Mouse (Mus musculus) cerebellum, adult 9-10 months (tissue): Measurements from ENCODE around the gene Ppp6r1.

Experiments used
- DNase-seq: peaks from one replicate; pipeline ENCODE4 v3.0.0; 2022

The Ppp6r1 gene

DNA sequence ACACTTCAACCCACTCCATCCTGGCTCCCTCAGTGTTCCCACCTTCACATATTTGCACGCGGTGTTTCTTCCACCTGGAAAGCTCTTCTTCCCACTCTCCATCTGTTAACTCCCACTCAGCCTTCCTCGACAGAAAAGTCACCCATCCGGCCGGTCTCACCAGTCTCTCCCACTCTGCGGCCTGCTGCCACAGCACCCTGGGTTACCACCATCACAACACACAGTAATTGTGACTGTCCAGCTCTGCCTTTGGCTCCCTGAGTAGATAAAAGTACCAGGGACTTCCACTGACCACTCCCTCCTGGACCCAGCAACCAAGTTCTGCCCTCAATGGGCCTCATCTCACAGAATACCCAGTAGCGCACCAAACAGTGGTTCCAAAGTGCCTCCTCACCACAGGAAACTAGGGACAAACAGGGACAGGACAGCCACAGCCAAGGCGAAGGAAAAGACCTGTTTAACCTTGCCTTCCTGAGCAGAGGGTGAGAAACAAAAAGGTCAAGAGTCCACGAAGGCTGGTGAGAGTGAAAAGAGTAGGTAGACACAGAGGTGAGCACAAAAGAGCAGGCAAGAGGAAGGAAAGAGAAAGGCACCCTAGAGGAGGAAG is 1.2 kb downstream of the Ppp6r1 start:
- peak; percentile 38 for DNase-seq

DNA sequence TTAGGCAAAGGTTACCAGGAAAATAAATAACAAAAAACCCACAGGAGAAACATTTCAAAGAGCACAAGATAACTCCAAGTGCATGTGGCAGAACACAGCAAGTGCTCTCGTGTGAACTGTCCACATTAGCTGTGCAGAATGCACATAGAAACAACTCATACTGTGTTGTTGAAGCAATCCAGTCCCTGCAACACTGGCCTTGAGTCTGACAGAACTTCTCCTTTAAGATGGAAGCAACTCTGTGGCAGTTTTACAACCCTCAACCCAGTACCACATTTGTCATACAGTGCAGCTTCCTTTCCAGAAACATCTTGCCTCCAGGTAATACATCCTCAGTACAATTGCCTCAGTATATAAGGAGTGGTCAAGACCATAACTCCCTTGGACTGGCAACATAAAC is 2.0 kb downstream of the Ppp6r1 start:
- DNase-seq = no peak

DNA sequence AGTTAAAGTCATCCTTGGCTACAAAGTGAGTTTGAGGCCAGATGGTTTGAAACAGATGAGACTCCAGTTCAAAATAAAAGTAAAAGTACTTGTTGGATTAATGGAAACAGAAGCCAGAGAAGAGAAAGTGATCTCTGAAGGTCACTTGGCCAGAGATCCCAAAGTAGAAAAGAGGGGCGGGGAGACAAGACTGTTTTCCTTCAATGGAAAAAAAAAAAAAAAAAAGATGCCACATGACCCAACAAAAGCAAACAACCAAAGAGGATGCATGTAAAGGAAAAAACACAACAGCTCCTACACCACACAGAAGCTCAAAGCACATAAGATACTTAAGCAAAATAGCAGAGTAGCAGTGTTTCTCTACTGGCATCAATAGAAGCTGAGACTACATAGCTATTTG is 2.9 kb downstream of the Ppp6r1 start:
- no peak for DNase-seq

DNA sequence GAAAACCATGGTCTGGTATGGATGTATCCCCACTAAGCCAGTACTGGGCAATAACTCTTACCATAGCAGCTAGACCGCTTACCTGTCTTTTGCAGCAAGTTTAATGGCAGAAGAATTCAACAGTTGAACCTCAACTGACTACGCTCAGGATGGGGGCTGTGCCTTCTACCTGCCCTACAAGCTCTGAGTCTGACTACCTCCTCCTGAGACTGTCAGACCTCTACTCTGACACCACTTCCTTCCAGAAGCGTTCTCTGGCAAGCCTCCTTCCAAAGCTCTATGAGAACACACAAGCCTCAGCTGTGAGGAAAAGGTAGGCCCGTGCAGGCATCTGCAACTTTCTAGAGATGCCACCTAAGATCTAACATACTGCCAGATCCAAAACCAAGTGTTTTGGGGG is 3.4 kb downstream of the Ppp6r1 start:
- no peak for DNase-seq

DNA sequence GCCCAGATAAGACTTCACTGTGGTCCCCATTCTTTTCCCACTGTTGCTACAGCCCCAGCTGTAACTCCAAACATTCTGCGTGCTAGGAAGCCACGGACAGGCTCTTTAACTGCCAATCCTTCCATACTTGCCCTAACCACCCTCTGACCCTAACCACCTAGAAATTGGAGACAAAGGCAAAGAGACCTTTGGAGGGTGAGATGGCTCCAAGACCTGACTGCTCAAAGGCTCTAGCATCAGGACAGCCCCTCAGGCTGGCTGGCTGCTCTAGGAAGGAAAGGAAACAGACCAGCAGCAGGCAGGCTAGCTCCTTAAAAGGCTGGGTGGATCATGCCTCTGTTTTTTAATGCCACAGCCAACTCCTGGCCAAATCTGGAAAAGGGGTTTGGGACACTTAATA is 4.6 kb downstream of the Ppp6r1 start:
- no peak for DNase-seq

DNA sequence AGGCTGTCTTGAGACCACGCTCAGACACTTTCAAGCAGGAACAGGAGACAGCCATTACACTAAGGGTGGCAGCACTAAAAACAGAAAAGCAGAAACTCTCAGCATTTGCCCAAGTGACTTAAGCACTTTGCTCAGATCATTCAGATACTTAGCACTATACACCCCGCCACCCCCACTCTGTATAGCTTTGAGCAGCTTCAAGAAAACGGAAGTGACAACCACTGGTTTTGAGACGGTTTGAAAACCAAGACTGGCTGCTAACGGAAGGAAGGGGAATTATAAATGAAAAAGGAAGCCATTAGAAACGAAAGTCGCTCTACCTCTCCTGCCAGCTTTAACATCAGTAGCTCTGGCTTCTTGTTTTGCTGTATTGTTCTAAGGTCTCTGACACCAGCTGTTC is 5.0 kb downstream of the Ppp6r1 start:
- DNase-seq = no peak

DNA sequence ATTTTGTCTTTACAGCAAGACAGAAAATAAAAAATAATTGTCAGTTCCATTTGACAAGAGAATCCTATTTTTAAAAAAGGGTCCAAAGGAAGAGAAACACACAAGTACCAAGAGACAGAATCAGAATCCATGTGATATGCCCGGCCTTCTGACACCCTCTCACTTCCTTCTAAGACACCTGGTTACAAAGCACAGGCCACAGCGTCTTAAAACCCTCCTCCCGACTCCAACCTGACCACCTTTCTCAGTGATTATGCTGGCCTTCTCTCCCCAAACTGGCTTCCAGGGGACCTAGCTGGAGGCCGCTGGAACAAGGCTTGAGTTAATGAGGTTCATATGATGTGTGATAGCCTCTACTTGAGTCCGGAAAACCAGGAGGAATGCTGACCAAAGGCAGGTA is 5.5 kb downstream of the Ppp6r1 start:
- DNase-seq = no peak

DNA sequence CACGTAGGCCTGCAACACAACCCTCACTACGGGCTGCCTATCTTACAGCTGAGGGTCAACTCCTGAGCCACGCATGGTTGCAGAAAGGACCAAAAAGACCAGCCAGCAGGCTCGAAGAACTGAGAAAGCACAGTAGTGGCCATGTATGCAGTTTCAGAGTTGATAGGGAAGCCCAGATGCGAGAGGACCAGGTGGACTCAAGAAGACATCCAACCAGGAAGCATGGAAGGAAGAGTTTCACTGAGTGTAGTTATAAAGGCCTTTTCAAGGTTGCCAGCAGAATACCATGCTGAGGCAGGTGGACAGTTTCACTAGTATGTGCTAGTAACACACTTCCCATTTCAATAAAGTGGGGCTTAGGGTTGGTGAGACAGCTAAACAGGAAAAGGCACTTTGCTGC is 6.1 kb downstream of the Ppp6r1 start:
- no peak for DNase-seq

DNA sequence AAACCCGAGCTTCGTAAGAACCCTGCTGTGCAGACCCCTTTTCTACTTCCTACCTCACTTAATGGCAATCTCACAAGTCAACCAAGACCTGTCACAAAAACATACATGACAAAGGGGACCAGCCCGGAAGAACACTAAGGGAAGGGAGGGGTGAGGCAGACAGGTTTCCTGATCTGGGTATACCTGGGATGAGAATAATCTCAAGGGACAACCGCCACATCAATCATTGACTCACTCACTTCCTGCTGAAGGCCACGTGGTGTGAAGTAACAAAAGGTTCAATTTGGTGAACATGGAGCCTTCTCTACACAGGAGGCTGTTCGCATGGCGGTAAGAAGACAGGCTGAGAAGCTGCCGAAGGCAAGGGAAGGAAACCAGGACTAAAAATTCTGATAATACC is 7.2 kb downstream of the Ppp6r1 start:
- DNase-seq = no peak

DNA sequence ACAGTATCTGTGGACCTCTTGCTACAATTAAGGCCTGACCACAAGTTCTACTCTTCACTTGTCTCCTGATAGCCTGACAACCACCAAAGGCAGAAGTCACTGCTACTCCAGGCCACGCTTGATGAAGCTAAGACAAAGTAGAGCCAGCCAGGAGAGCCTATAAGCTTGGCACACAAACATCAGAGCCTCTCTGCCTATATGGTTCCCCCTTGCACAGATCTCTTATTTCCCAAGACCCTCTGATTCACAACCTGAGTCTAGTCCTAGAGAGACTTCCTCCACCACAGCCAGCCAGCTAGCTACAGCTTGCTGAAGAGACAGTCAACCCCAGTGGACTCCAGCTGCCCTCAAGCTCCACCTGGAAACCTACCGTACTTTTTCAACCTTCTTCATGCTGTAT is 10.8 kb downstream of the Ppp6r1 start:
- DNase-seq = no peak

DNA sequence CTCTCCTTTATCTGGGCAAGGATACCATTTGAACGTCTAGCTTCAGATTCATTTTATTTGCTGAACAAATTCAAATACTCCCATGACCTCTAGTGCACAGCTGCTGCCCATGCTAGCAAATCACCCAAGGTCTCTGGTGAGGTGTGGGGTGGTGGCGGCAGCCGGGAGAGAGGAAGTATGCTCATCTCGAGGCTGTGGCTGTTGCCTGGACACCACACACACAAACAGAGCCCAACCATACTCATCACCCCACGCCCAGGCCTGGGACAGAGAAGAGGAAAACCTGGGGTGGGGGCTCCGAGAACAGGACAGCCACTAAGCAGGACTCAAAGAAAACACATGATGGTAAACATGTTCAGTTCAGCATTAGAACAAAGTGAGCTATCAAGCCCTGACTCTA is 11.5 kb downstream of the Ppp6r1 start:
- no peak for DNase-seq

DNA sequence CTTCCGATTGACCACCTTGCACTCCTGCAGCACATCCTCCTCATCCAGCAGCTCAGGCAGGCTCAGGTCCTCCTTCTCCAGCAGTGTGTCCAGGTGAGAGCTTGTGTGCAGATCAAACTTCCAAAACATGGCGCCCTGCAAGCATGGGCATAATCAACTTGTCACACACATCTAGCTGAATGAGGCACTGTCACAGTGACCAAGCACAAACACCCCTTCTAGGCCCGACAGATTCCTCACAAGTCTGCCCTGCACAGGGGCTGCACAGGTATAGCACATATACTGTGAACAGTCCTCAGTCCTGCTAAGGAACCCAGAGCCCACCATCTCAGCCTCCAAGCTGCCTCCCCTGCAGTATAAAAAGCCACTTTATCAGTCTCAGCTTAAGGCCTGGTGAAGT is 12.0 kb downstream of the Ppp6r1 start:
- DNase-seq = no peak

DNA sequence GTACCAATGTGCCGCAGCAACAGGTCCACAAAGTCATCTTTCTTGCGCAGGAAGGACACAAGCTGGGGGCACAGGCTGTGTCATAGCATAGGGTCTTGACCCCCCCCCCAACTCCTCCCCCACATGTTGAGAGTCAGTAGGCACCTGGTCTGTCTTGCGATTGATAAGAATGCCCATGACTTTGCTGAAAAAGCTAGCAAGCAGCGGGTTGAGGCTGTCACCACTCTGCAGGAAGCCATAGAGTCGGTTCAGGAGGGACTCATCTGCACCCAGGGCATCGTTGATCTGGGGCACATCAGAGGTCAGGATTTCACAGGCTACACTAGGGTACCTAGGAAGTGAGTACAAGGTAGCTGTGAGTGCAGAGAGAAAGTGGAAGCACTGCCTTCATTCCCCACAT is 15.6 kb downstream of the Ppp6r1 start:
- no peak for DNase-seq

DNA sequence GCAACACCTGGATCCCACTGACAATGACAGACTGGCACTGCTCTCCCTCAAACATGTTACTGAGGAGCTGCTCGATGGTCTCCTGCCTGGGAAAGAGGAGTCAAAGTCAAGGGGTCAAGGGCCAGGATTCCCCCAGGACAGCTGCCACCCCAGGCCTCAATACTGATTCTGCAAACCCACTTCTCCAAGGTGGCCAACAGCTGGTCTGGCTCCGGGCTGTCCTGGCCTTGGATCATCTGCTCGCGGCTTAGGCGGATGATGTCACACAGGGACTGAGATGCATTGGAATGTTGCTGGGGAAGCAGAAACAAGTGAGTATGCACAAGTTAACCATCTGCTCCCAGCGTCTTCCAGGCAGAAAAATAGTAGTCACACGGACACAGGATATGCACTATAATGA is 16.9 kb downstream of the Ppp6r1 start:
- no peak for DNase-seq

DNA sequence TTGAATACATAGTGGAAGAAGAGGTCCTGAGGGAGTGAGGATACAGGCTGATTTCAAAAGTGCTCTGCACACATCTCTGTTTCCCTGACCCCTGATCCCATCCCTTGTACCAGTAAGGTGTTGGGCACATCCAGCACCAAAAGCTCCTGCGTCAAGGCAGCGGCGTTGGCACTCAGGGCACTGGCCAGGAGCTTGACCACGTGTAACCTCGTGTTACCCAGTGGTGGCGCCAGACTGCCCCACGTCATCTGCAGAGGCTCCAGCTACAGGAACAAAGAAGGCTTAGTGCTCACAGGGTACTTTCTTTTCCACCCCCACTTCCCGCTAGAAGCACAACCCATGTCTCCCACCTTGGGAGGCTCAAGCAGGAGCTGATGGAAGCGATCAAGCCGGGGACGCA is 17.7 kb downstream of the Ppp6r1 start:
- DNase-seq = no peak

DNA sequence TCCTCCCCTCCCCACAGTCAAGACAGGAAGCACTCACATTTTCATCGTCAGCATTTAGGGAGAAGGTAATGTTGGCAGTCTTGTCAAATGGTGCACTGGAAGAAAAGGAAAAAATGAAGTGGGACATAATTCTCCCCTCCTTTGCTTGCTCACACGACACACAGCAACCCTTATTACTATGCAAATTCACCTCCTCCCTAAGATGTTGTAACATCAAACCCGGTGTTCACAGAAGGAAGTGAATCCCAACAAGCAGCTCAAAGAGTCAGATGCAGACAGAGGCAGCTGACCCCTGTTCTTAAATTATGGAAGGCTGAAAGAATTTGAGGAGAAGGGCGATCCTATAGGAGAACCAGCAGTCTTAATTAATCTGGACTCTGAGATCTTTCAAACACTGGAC is 22.6 kb downstream of the Ppp6r1 start:
- no peak for DNase-seq

DNA sequence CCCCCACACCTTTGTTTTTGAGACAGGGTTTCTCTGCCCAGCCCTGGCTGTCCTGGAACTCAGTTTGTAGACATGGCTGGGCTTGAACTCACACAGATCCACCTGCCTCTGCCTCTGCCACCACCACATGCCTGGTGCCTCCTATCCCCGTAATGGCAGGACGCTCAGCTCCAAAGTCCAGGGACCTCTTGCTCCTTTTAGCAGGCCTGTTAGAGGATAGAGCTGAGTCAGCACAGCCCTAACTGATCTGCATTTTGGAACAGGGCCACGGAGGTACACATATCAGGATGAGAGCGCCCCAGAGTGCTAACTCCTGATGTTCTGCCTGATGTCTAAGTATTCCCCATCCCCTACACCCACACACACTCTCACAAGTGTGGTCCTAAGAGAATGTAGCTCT is 27.8 kb downstream of the Ppp6r1 start, which contains the start of gene Tmem86b:
Gene Tmem86b (minus strand): TSS at position 392 of the 400 bp plus-strand sequence.
- DNase-seq = no peak

DNA sequence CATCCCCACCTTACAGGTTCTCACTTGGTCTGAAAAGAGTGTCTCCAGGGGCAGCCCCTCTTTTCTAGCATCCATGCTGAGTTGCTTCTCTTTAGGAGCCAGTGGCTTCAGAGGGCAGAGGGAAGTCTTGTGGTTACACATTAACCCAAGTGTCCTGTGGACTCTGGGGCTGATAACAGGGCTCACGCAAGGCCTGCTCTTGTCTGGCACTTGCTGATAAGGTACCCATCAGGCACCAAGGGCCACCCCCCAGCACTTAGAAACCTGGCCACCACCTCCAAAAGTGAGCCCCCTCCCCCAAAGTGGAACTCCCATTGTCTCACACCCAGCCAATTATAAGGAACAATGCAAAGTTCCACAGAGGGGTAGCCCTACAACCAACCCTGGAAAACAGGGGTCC is 28.6 kb downstream of the Ppp6r1 start:
- no peak for DNase-seq

DNA sequence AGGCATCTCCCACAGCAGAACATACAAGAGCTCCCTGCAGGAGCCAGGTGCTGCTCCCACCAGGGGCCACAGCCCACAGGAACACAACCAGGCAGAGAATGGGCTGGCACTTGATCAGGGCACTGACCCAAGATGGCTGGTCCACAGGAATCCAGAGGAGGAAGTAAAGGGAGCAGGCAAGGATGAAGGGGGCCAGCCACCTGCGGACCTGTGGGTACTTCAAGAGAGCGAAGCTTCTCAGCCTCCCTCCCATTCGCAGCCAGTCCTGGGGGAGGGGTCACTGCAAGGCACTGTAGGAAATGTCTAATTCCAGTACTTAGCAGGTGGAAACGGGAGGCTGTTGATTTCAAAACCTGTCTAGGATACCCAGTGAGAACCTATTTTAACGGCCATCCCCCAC is 29.2 kb downstream of the Ppp6r1 start:
- peak; percentile 57 for DNase-seq

DNA sequence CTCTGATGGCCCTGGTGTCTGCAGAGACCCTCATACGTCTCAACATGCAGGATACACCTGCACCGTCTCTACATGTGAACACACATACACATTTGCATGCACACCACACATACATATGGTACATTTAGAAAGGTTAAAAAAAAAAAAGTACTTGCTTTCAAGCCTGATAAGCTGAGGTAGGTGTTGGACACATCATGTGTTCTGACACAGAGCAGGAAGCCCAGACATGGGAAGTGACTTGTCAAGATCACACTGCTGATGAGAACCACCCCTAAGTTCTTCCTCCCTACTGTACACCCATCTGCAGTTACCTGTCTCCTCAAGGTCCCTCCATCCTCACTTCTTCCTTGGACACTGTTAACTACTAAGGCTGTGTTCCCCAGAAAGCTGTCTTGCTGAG is 32.9 kb downstream of the Ppp6r1 start:
- DNase-seq = no peak

DNA sequence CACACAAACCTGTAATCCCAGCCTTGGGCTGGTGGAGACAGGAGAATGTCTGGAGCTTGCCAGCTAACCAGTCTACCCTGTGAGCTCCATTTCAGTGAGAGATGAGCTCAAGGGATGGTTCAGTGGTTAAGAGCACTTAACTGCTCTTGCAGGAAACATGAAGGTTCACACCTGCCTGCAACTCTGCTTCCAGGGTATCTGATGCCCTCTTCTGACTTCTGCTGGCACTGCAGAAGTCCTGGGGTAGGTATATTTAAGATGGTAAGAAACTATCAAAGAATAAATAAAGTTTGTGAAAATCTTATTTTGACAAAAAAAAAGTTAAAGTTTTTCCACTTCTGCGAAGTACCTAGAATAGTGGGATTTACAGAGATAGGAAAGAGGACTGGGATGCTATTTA is 34.5 kb downstream of the Ppp6r1 start:
- no peak for DNase-seq

DNA sequence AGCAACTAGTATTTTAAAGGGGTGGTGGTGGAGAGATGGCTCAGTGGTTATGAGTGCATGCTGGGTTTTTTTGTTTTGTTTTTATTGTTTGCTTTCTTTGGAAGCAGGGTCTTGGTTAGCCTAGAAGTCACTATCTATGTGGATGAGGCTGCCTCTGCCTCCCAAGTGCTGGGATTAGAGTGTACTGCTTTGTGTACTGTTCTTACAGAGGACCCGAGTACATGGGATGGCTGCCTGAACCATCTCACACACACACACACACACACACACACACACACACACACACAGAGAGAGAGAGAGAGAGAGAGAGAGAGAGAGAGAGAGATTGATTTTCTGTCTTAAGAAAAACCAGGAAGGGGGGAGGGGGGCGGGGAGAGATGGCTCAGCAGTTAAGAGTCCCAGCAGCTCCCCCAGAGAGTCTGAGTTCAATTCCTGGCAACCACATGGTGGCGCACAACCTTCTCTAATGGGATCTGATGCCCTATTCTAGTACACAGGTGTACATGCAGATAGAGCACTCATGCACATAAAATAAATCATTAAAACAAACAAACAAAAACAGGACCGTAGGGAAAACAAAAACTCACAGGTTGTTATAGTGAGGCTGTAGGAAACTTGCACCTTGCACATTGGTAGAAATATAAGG is 35.2 kb downstream of the Ppp6r1 start:
- peak; percentile 65 for DNase-seq

DNA sequence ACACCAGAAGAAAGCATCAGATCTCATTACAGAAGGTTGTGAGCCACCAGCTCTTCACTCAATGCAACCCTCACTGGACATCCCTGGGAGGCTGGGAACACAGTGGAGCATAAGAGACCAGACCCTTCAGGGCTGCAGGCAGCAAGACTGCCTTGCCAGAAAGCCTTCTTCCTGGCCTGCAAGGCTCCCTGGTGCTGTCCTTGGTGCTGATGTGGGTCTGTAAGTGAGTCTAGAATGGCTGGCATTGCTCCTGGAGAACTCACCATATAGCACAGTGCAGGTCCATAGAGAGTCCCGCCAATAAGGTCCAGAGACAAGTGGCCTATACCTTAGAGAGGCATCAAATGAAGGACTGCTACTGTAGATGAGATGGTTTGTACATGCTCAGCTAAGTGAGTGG is 38.8 kb downstream of the Ppp6r1 start:
- DNase-seq = no peak

DNA sequence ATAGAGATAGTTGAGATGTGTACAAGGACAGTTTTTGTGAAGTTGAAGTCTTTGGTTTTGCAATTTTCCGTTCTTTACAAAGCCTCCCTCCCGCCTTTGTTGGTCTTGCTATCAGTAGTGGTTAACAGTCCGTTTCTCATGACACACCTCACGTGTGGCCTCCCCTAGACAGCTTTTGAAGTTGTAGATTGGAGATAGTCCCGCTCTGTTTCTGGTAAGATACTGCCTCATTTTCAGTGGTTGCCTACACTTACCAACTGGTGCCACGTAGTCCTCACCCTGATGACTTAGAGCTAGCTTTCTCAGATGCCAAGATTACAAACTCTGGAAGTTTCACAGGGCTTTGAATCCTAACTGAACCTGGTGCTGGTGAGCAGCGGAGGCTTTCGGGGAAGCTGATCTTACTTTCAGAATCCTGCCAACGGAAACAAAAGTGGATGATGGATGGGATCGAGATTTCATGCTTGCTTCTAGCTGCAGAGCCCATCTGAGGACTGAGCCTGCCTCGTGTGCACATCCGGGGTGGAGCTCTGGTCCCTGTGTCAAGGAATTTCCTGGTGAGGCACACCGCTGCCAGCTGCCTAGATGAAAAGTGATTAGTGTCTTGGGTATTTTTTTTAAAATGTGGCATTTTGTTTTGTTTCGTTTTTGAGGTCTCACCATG is 44.9 kb downstream of the Ppp6r1 start:
- peak; percentile 42 for DNase-seq

DNA sequence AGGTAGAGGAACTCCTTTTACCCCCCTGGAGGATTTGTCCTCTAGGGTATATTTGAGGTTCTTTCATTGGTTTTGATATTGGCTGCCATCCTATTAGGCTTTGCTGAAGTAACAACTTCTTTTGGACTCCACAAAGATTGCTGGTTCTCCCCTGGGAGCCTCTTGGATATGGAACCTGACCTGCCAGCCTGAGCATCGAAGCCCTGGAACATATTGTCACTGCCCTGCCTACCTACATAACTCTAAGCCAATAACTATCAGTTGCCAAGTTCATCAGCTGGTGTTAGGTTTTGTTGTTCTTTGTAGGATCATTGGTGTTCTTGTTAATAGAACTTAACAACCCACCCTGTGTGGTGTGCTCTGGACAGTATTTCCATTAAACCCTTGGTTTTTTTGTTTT is 45.9 kb downstream of the Ppp6r1 start:
- peak; percentile 79 for DNase-seq
